Comparison of ENCODE assay signal across 19 mouse cellular contexts in genomic region chr2:72228881-72229280, GRCm38 (mm10). TPM values are rescaled to one million over a fixed set of nuclear protein-coding genes. Genes with fewer than 3 reads are reported as not detected.
DNase-seq lines count a peak whose midpoint lies in the region; ATAC-seq lines count a peak whose summit lies in the region.
"Had no signal": no experiment of that assay in that cellular context is flagged by ENCODE, and none has a peak within 500 bp of the region (broad histone marks: within the 10 kb centered on the region; RNA-seq: fewer than 3 reads in every experiment).

No protein-coding gene starts in this region.

- no peaks in the 10 kb centered on the region for H3K9me3 ChIP-seq in heart, embryonic 10.5 days
- H3K9me3 ChIP-seq in heart, embryonic 12.5 days (replicated peaks) = no peaks in the 10 kb centered on the region
- H3K9me3 ChIP-seq in neural tube, embryonic 11.5 days (ENCODE audit: control insufficient read depth, low read length) = no peaks in the 10 kb centered on the region
- H3K9me3 ChIP-seq: forebrain, embryonic 15.5 days; heart, embryonic 13.5 days; liver, embryonic 12.5 days had no signal

- DNase-seq in heart, embryonic 10.5 days (ENCODE audit: low spot score) = peak; percentile 24
- DNase-seq in neural tube, embryonic 11.5 days (ENCODE audit: low spot score) = peak; percentile 29
- no peak for DNase-seq in neural tube, embryonic 10.5 days (ENCODE audit: extremely low spot score, low spot score)
- peak; percentile 45 for DNase-seq in mesoderm, embryonic 11.5 days (ENCODE audit: low read depth, low spot score)
- DNase-seq: cerebellum, adult 11 months; cerebellum, postnatal 10 days; heart, postnatal 36 days; kidney, adult 2 months; kidney, postnatal 10 days; lung, adult 2 months; right cerebral cortex, postnatal 25 days had no signal

- no peak overlapping the region for H3K27ac ChIP-seq in heart, embryonic 10.5 days
- no peak overlapping the region for H3K27ac ChIP-seq in heart, embryonic 12.5 days (ENCODE audit: poor library complexity, severe bottlenecking)
- no peak overlapping the region for H3K27ac ChIP-seq in neural tube, embryonic 11.5 days (ENCODE audit: low read depth, low read length)
- H3K27ac ChIP-seq: forebrain, embryonic 15.5 days; heart, embryonic 13.5 days; liver, embryonic 12.5 days had no signal

- no peak overlapping the region for H3K4me2 ChIP-seq in heart, embryonic 12.5 days
- peak overlapping the region; percentile 19; the same call in 1 of the 2 replicates for H3K4me2 ChIP-seq in neural tube, embryonic 11.5 days (ENCODE audit: low read depth)
- H3K4me2 ChIP-seq: forebrain, embryonic 15.5 days; heart, embryonic 13.5 days; liver, embryonic 12.5 days had no signal

- H3K9ac ChIP-seq in heart, embryonic 12.5 days = no peak overlapping the region
- H3K9ac ChIP-seq in neural tube, embryonic 11.5 days (ENCODE audit: low read length) = no peak overlapping the region
- H3K9ac ChIP-seq: forebrain, embryonic 15.5 days; heart, embryonic 13.5 days; liver, embryonic 12.5 days had no signal

- no peaks in the 10 kb centered on the region for H3K27me3 ChIP-seq in heart, embryonic 10.5 days (ENCODE audit: insufficient read depth, poor library complexity, severe bottlenecking)
- H3K27me3 ChIP-seq in heart, embryonic 12.5 days (replicated peaks) = no peaks in the 10 kb centered on the region
- H3K27me3 ChIP-seq in neural tube, embryonic 11.5 days (ENCODE audit: control insufficient read depth, insufficient read depth, low read length) = peaks cover 49% of the 10 kb centered on the region
- H3K27me3 ChIP-seq: CH12.LX; forebrain, embryonic 15.5 days; heart, embryonic 13.5 days had no signal

- H3K4me3 ChIP-seq in heart, embryonic 10.5 days = no peak overlapping the region
- H3K4me3 ChIP-seq in heart, embryonic 12.5 days = no peak overlapping the region
- H3K4me3 ChIP-seq in neural tube, embryonic 11.5 days (ENCODE audit: low read depth, low read length) = no peak overlapping the region
- H3K4me3 ChIP-seq: forebrain, embryonic 15.5 days; heart, embryonic 13.5 days; liver, embryonic 12.5 days had no signal

- WGBS in heart, embryonic 10.5 days = 86% methylated on average over 14 of the region's 14 CpGs
- WGBS in heart, embryonic 12.5 days = 87% methylated on average over 14 of the region's 14 CpGs
- 37% methylated on average over 14 of the region's 14 CpGs for WGBS in neural tube, embryonic 11.5 days

- no peak for ATAC-seq in heart, embryonic 12.5 days (ENCODE audit: insufficient number of reproducible peaks, low FRiP score)
- peak; percentile 55; the same call in 1 of the 2 replicates for ATAC-seq in neural tube, embryonic 11.5 days (ENCODE audit: insufficient read depth, low FRiP score, low TSS enrichment)
- ATAC-seq in megakaryocyte-erythroid progenitor cell, adult 5-6 weeks (replicated peaks; ENCODE audit: low FRiP score, low TSS enrichment, poor library complexity, severe bottlenecking) = no peak
- no peak for ATAC-seq in cerebellum, adult (ENCODE audit: insufficient number of reproducible peaks, low FRiP score, low TSS enrichment)
- ATAC-seq: forebrain, embryonic 15.5 days; inflammation-experienced regulatory T-cells, adult 6 months; liver, embryonic 12.5 days had no signal

- peaks cover 10% of the 10 kb centered on the region for H3K4me1 ChIP-seq in heart, embryonic 10.5 days
- peaks cover 8% of the 10 kb centered on the region for H3K4me1 ChIP-seq in heart, embryonic 12.5 days (replicated peaks)
- H3K4me1 ChIP-seq in neural tube, embryonic 11.5 days (ENCODE audit: control insufficient read depth, insufficient read depth, low read length) = no peaks in the 10 kb centered on the region
- H3K4me1 ChIP-seq: forebrain, embryonic 15.5 days; liver, embryonic 12.5 days had no signal

- no peaks in the 10 kb centered on the region for H3K36me3 ChIP-seq in heart, embryonic 10.5 days
- H3K36me3 ChIP-seq in heart, embryonic 12.5 days = no peaks in the 10 kb centered on the region
- no peaks in the 10 kb centered on the region for H3K36me3 ChIP-seq in neural tube, embryonic 11.5 days (ENCODE audit: control insufficient read depth, insufficient read depth, low read length)
- H3K36me3 ChIP-seq: forebrain, embryonic 15.5 days; heart, embryonic 13.5 days; liver, embryonic 12.5 days had no signal

RNA-seq across cellular contexts. Expression of gene Map3k20, which starts 56.6 kb away (rescaled TPM):
- polyA plus RNA-seq in heart, embryonic 10.5 days (2016; fragmentation: Nextera tagmentation; extraction: Ambion mirVana) = 27.9 and 60.5 TPM in 2 replicates
- 77.2 and 81.3 TPM in 2 replicates for polyA plus RNA-seq in heart, embryonic 12.5 days (2016; fragmentation: Nextera tagmentation; extraction: Ambion mirVana)
- 8.1 and 8.6 TPM in 2 replicates for polyA plus RNA-seq in neural tube, embryonic 11.5 days (2014; fragmentation: Nextera tagmentation; extraction: Ambion mirVana)
- 34.4 and 46.9 TPM in 2 replicates for total RNA-seq in megakaryocyte-erythroid progenitor cell, adult 5-6 weeks (2014; fragmentation: Nextera tagmentation)
- 30.5 and 34.1 TPM in 2 replicates for total RNA-seq in megakaryocyte-erythroid progenitor cell, adult 5-6 weeks (2017)
